Mouse (Mus musculus): ENCODE results near the gene Parm1.

DNA sequence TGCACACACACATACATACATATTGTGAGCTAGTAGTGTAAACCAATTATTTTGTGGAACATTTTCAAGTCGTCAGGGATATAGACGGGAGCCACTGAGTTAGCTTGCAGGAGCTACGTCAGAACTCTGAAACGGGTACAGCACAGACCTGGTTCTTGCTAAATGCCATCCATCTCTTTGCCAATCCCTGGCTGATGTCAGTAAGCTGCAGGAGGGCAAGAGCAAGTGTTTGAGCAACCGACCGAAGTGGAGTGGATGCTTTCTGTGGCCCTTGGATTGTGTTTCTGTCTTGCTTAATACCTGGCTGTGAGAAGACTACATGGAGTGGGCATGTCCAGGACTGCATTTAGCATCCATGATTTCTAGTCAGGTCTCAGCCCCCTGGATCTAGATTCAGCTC is 103.8 kb downstream of the Parm1 start:
- TF ChIP-seq CTCF (IDR thresholded peaks at IDR 0.05; ENCODE audit: low read depth, low read length) (no peak), GATA1 (IDR thresholded peaks at IDR 0.05; ENCODE audit: borderline replicate concordance, low read length) (no peak), TAL1 (conservative IDR thresholded peaks at IDR 0.05; ENCODE audit: low read depth, low read length) (no peak)
